Mouse (Mus musculus): ENCODE results near the gene Oasl1. TPM values are rescaled to one million over a fixed set of nuclear protein-coding genes. Genes with fewer than 3 reads are reported as not detected.
"Not testable (repeated sequence)": the region's sequence is repeated elsewhere in the genome, so short reads cannot be mapped to it uniquely, and the experiment has no call there.

Gene Oasl1
- polyA plus RNA-seq, 1 experiment from 2014 or later = 0.61 TPM

DNA sequence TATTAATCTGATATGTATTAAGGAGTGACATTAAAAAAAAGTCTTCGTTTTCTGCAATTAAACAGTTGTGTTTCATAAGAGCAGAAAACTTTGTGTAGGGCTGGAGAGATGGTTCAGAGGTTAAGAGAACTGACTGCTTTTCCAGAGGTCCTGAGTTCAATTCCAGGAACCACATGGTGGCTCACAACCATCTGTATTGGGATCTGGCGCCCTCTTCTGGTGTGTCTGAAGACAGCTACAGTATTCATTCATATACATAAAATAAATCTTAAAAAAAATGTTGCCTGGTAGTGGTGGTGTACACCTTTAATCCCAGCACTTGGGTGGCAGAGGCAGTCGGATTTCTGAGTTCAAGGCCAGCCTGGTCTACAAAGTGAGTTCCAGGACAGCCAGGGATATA, 18.1 kb downstream of the Oasl1 start:
- not testable (repeated sequence) for ATAC-seq (ENCODE audit: low read depth); H3K27ac ChIP-seq (ENCODE audit: low read length); H3K4me3 ChIP-seq (ENCODE audit: low read depth, low read length); H3K27me3 ChIP-seq (ENCODE audit: control insufficient read depth, insufficient read depth, low read depth, low read length); H3K9ac ChIP-seq (ENCODE audit: low read depth, low read length); H3K9me3 ChIP-seq (replicated peaks; ENCODE audit: control insufficient read depth, low read length); H3K4me1 ChIP-seq (ENCODE audit: control insufficient read depth, low read depth, low read length); H3K36me3 ChIP-seq (ENCODE audit: control insufficient read depth, insufficient read depth)
- H3K4me2 ChIP-seq (ENCODE audit: low read depth, low read length) = peak overlapping the region; percentile 60; the same call in 1 of the 2 replicates
- WGBS (ENCODE audit: insufficient replicate concordance) = 44% methylated on average over 3 of the region's 3 CpGs

DNA sequence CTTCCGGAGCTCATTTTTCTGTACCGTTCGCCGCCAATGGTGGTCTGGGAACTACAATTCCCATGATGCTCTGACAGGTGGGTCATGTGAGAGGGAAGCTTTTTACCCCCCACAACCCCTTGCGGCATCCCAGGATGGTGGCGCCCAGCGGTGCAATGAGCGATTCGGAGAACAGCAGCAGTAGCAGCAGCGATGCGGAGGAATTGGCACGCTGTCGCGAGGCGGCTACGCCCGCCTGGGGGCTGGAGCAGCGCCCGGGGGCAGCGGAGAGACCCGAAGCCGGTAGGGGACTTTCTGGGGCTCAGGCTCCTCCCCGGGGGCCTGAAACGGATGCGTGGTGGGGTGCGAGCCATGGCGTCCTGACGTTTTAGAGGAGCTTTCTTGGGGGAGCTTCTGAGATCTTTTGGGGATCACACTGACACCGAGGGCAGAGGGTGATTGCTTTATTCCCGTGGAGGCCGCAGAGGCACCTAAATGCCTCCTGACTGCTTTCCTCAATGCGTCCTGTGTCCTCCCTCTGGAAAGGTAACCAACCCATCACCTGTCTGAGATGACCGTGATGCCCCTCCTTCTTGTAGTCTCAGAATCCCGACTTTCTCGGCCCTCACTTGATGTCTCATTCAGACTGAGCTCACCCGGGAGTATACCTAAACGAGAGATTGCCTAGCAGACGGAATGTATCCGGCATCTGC, 19.2 kb downstream of the Oasl1 start, which contains the start of gene 2210016L21Rik:
Gene 2210016L21Rik (plus strand): TSS at position 85 of the 692 bp plus-strand sequence.
- H3K4me3 ChIP-seq (ENCODE audit: low read depth, low read length) = peak within 1 kb of the TSS; percentile 76
- H3K36me3 ChIP-seq (ENCODE audit: control insufficient read depth, insufficient read depth) = no peaks in the 10 kb centered on the region
- peak within 1 kb of the TSS; percentile 60 for H3K4me2 ChIP-seq (ENCODE audit: low read depth, low read length)
- ATAC-seq (ENCODE audit: low read depth) = peak; percentile 95
- WGBS (ENCODE audit: insufficient replicate concordance) = 1% methylated on average over 39 of the region's 39 CpGs
- no peaks in the 10 kb centered on the region for H3K27me3 ChIP-seq (ENCODE audit: control insufficient read depth, insufficient read depth, low read depth, low read length)
- H3K9ac ChIP-seq (ENCODE audit: low read depth, low read length) = peak within 1 kb of the TSS; percentile 81
- peaks cover 3% of the 10 kb centered on the region; the same call in 1 of the 2 replicates for H3K4me1 ChIP-seq (ENCODE audit: control insufficient read depth, low read depth, low read length)
- H3K9me3 ChIP-seq (replicated peaks; ENCODE audit: control insufficient read depth, low read length) = no peaks in the 10 kb centered on the region
- peak within 1 kb of the TSS; percentile 49 for H3K27ac ChIP-seq (ENCODE audit: low read length)

DNA sequence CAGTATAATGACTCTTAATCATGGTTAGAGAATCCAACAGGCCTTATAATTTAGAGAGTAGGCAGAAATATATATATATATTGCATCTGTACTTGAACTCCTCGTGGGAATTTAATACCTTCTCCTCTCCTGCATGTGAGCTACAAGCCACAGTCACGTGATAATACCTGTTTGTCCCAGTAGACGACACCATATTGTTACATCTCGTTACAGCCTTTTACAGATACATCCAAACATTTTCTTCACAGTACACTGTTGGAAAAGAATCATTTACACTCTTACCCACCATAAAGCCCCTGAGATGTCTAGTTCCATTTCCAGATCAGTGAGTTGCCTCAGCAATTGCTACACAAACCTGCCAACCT, 19.7 kb downstream of the Oasl1 start:
- 40% methylated on average over 4 of the region's 4 CpGs for WGBS (ENCODE audit: insufficient replicate concordance)
- Histone ChIP-seq H3K9me3 (replicated peaks; ENCODE audit: control insufficient read depth, low read length) (no peaks in the 10 kb centered on the region), H3K4me3 (ENCODE audit: low read depth, low read length) (peak overlapping the region; percentile 76), H3K4me1 (ENCODE audit: control insufficient read depth, low read depth, low read length) (peaks cover 3% of the 10 kb centered on the region; the same call in 1 of the 2 replicates), H3K27ac (ENCODE audit: low read length) (no peak overlapping the region), H3K9ac (ENCODE audit: low read depth, low read length) (peak overlapping the region; percentile 81), H3K36me3 (ENCODE audit: control insufficient read depth, insufficient read depth) (no peaks in the 10 kb centered on the region), H3K27me3 (ENCODE audit: control insufficient read depth, insufficient read depth, low read depth, low read length) (no peaks in the 10 kb centered on the region), H3K4me2 (ENCODE audit: low read depth, low read length) (peak overlapping the region; percentile 60)
- no peak for ATAC-seq (ENCODE audit: low read depth)

DNA sequence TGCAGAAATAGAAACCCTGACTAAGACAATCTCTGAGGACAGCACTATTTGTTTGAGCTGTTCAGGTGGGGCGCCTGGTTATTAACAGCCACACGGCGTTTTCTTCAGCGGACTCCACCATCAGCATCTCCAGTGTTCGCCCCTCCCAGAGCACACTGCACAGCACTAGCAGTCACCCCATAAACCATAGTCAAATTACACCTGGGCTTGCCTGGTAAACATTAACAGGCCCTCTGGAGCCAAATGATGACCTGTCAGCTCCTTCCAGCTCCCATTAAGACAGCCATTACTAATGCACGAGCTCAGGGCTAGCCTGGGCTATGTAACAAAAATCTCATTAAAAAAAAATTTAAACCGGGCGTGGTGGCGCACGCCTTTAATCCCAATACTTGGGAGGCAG, 22.0 kb downstream of the Oasl1 start:
- H3K36me3 ChIP-seq (ENCODE audit: control insufficient read depth, insufficient read depth) = no peaks in the 10 kb centered on the region
- WGBS (ENCODE audit: insufficient replicate concordance) = 80% methylated on average over 10 of the region's 10 CpGs

DNA sequence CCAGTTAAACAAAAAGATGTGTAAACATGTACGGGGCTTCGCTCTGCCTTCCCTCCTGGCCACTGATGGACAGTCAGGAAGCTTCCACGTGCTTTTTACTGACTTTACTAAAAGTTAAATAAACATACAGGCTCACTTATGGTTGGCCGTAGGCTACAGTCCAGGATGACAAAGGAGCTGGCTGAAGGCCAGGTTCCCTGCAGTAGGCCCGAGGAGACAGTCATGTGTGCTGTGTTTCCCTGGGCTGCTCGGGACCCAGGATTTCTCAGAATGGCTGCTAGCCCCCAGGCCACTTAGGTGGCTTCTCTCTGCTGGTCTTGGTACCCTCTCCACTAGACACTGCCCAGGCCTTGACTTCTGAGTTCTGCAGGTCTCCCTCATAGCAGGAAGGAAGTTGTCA, 25.9 kb downstream of the Oasl1 start:
- WGBS (ENCODE audit: insufficient replicate concordance) = 52% methylated on average over 6 of the region's 6 CpGs
- Histone ChIP-seq H3K36me3 (ENCODE audit: control insufficient read depth, insufficient read depth) (no peaks in the 10 kb centered on the region), H3K4me2 (ENCODE audit: low read depth, low read length) (no peak overlapping the region), H3K27ac (ENCODE audit: low read length) (no peak overlapping the region), H3K27me3 (ENCODE audit: control insufficient read depth, insufficient read depth, low read depth, low read length) (no peaks in the 10 kb centered on the region), H3K4me3 (ENCODE audit: low read depth, low read length) (no peak overlapping the region), H3K9ac (ENCODE audit: low read depth, low read length) (no peak overlapping the region), H3K9me3 (replicated peaks; ENCODE audit: control insufficient read depth, low read length) (no peaks in the 10 kb centered on the region), H3K4me1 (ENCODE audit: control insufficient read depth, low read depth, low read length) (peaks cover 3% of the 10 kb centered on the region; the same call in 1 of the 2 replicates)
- ATAC-seq (ENCODE audit: low read depth) = peak; percentile 64

More for the DNA sequence above, 22.0 kb downstream of the Oasl1 start:
- Histone ChIP-seq H3K4me3 (ENCODE audit: low read depth, low read length) (no peak overlapping the region), H3K4me2 (ENCODE audit: low read depth, low read length) (no peak overlapping the region), H3K9ac (ENCODE audit: low read depth, low read length) (no peak overlapping the region), H3K9me3 (replicated peaks; ENCODE audit: control insufficient read depth, low read length) (no peaks in the 10 kb centered on the region), H3K4me1 (ENCODE audit: control insufficient read depth, low read depth, low read length) (peaks cover 3% of the 10 kb centered on the region; the same call in 1 of the 2 replicates), H3K27ac (ENCODE audit: low read length) (no peak overlapping the region), H3K27me3 (ENCODE audit: control insufficient read depth, insufficient read depth, low read depth, low read length) (no peaks in the 10 kb centered on the region)
- no peak for ATAC-seq (ENCODE audit: low read depth)

- Histone ChIP-seq H3K4me2 (ENCODE audit: low read depth, low read length) (no peak overlapping the region), H3K4me1 (ENCODE audit: control insufficient read depth, low read depth, low read length) (peaks cover 3% of the 10 kb centered on the region; the same call in 1 of the 2 replicates), H3K27ac (ENCODE audit: low read length) (no peak overlapping the region), H3K9me3 (replicated peaks; ENCODE audit: control insufficient read depth, low read length) (no peaks in the 10 kb centered on the region), H3K27me3 (ENCODE audit: control insufficient read depth, insufficient read depth, low read depth, low read length) (no peaks in the 10 kb centered on the region), H3K9ac (ENCODE audit: low read depth, low read length) (no peak overlapping the region), H3K36me3 (ENCODE audit: control insufficient read depth, insufficient read depth) (no peaks in the 10 kb centered on the region), H3K4me3 (ENCODE audit: low read depth, low read length) (no peak overlapping the region)
- ATAC-seq (ENCODE audit: low read depth) = no peak
- whole genome bisulfite sequencing (ENCODE audit: insufficient replicate concordance) = 49% methylated on average over 5 of the region's 5 CpGs
Measured at GRCm38 (mm10) chr5:114949316-114949715, 26.3 kb downstream of the Oasl1 start.

GRCm38 (mm10) chr5:114949812-114950211, 26.8 kb downstream of the Oasl1 start:
- Histone ChIP-seq H3K9ac (ENCODE audit: low read depth, low read length) (no peak overlapping the region), H3K27me3 (ENCODE audit: control insufficient read depth, insufficient read depth, low read depth, low read length) (no peaks in the 10 kb centered on the region), H3K4me1 (ENCODE audit: control insufficient read depth, low read depth, low read length) (peaks cover 3% of the 10 kb centered on the region; the same call in 1 of the 2 replicates), H3K36me3 (ENCODE audit: control insufficient read depth, insufficient read depth) (no peaks in the 10 kb centered on the region), H3K27ac (ENCODE audit: low read length) (no peak overlapping the region), H3K4me2 (ENCODE audit: low read depth, low read length) (no peak overlapping the region), H3K4me3 (ENCODE audit: low read depth, low read length) (no peak overlapping the region), H3K9me3 (replicated peaks; ENCODE audit: control insufficient read depth, low read length) (no peaks in the 10 kb centered on the region)
- no peak for ATAC-seq (ENCODE audit: low read depth)
- WGBS (ENCODE audit: insufficient replicate concordance) = 64% methylated on average over 9 of the region's 9 CpGs

- H3K4me2 ChIP-seq (ENCODE audit: low read depth, low read length) = no peak overlapping the region
- 70% methylated on average over 12 of the region's 12 CpGs for WGBS (ENCODE audit: insufficient replicate concordance)
Measured at GRCm38 (mm10) chr5:114950669-114951068, 27.6 kb downstream of the Oasl1 start.

DNA sequence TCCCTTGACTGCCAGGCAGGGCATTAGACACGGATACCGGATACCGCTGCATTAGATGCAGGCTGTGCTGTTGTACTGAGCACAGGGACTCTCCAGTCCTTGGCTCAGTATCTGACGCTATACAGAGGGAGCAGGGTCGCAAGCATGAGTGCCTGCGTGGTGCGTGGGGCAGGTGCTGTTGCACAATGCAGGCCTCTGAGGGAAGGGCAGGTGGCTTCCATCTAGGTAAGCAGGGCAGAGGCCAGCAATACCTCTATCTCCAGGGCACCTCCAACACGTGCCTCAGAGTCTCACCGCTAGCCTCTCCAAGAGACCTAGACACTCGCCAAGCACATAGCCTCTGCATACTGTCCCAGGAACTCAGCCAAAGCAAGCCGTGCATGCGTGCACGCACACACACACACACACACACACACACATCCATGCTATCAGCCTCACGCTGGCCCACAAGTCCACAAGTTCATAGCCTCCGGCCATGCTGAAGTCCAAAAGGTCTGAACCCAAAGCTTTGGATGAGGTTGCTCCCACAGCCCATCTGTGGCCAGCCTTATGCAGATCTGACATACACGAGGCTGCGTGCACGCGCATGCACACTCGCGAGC, 28.3 kb downstream of the Oasl1 start:
- Histone ChIP-seq H3K36me3 (ENCODE audit: control insufficient read depth, insufficient read depth) (no peaks in the 10 kb centered on the region), H3K4me2 (ENCODE audit: low read depth, low read length) (no peak overlapping the region), H3K27ac (ENCODE audit: low read length) (no peak overlapping the region), H3K9me3 (replicated peaks; ENCODE audit: control insufficient read depth, low read length) (no peaks in the 10 kb centered on the region), H3K4me1 (ENCODE audit: control insufficient read depth, low read depth, low read length) (peaks cover 3% of the 10 kb centered on the region; the same call in 1 of the 2 replicates), H3K4me3 (ENCODE audit: low read depth, low read length) (no peak overlapping the region), H3K27me3 (ENCODE audit: control insufficient read depth, insufficient read depth, low read depth, low read length) (no peaks in the 10 kb centered on the region), H3K9ac (ENCODE audit: low read depth, low read length) (no peak overlapping the region)
- WGBS (ENCODE audit: insufficient replicate concordance) = 71% methylated on average over 21 of the region's 21 CpGs
- ATAC-seq (ENCODE audit: low read depth) = peak; percentile 66

More at GRCm38 (mm10) chr5:114950669-114951068, 27.6 kb downstream of the Oasl1 start:
- Histone ChIP-seq H3K27ac (ENCODE audit: low read length) (no peak overlapping the region), H3K27me3 (ENCODE audit: control insufficient read depth, insufficient read depth, low read depth, low read length) (no peaks in the 10 kb centered on the region), H3K36me3 (ENCODE audit: control insufficient read depth, insufficient read depth) (no peaks in the 10 kb centered on the region), H3K4me3 (ENCODE audit: low read depth, low read length) (no peak overlapping the region), H3K9me3 (replicated peaks; ENCODE audit: control insufficient read depth, low read length) (no peaks in the 10 kb centered on the region), H3K4me1 (ENCODE audit: control insufficient read depth, low read depth, low read length) (peaks cover 3% of the 10 kb centered on the region; the same call in 1 of the 2 replicates), H3K9ac (ENCODE audit: low read depth, low read length) (no peak overlapping the region)
- no peak for ATAC-seq (ENCODE audit: low read depth)
